Mouse (Mus musculus): ENCODE data around the gene Fam69b. TPM values are rescaled to one million over a fixed set of nuclear protein-coding genes. Genes with fewer than 3 reads are reported as not detected.
A peak's percentile ranks its signal among the peaks of the same experiment; 100 is the strongest.

Gene Fam69b
- polyA plus RNA-seq, 1 experiment from 2014 or later = 1.2 TPM

- ATAC-seq (ENCODE audit: insufficient read depth) = no peak
- WGBS (ENCODE audit: insufficient replicate concordance) = 79% methylated on average over 7 of the region's 7 CpGs
- Histone ChIP-seq H3K27me3 (peaks cover 10% of the 10 kb centered on the region), H3K4me3 (replicated peaks) (no peak overlapping the region), H3K9me3 (replicated peaks) (no peaks in the 10 kb centered on the region), H3K4me1 (replicated peaks) (peaks cover 43% of the 10 kb centered on the region), H3K27ac (replicated peaks) (no peak overlapping the region), H3K4me2 (no peak overlapping the region), H3K36me3 (replicated peaks) (peaks cover 37% of the 10 kb centered on the region), H3K9ac (no peak overlapping the region)
These were observed 38.0 kb upstream of the Fam69b start for GRCm38 (mm10) chr2:26590282-26590681.

DNA sequence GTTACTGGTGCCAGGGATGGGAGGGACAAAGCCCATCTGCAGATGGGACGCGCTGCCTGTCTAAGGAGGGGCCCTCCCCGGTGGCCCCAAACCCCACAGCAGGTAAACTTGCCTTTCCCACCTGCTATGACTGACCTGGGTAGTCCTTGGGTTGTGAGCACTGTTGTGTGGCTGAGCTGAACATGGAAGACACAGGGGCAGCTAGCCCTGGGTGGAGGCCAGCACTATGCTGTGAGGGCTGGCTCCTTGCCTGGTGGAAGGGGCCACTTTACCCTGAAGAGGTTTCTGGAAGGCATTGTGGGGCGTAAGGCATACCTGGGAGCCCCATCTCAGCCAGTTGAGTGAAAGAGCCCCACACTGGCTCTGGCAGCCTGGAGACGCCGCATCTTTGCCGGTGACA, 37.3 kb upstream of the Fam69b start:
- WGBS (ENCODE audit: insufficient replicate concordance) = 73% methylated on average over 7 of the region's 7 CpGs
- no peak overlapping the region for H3K4me3 ChIP-seq (replicated peaks)
- H3K27ac ChIP-seq (replicated peaks) = no peak overlapping the region
- H3K9me3 ChIP-seq (replicated peaks) = no peaks in the 10 kb centered on the region
- no peak overlapping the region for H3K9ac ChIP-seq
- H3K4me2 ChIP-seq = no peak overlapping the region
- peaks cover 44% of the 10 kb centered on the region for H3K36me3 ChIP-seq (replicated peaks)
- no peak for ATAC-seq (ENCODE audit: insufficient read depth)
- H3K27me3 ChIP-seq = peaks cover 4% of the 10 kb centered on the region; the same call in 1 of the 2 replicates
- peaks cover 48% of the 10 kb centered on the region for H3K4me1 ChIP-seq (replicated peaks)

DNA sequence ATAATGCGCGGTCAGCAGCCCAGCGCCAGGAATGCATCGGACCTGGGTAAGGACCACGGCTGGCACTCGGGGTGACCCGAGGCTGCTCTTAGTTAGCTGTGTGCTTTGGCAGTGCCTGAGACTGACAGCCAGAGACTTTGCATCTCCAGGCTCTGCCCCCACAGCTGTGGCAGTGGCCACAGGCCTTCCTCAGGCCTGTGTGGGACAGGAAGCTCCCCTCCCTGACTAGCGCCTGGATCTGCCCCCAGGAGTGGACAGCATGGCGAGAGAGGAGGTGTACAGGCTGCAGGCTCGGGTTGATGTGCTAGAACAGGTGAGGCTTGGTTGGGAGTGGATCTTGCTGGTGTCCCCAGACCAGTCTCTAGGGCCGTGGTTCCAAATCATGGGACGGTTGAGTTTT, 36.8 kb upstream of the Fam69b start:
- Histone ChIP-seq H3K27me3 (peaks cover under 1% of the 10 kb centered on the region; the same call in 1 of the 2 replicates), H3K4me1 (replicated peaks) (peaks cover 48% of the 10 kb centered on the region), H3K27ac (replicated peaks) (no peak overlapping the region), H3K36me3 (replicated peaks) (peaks cover 44% of the 10 kb centered on the region), H3K9me3 (replicated peaks) (no peaks in the 10 kb centered on the region), H3K4me3 (replicated peaks) (no peak overlapping the region), H3K9ac (no peak overlapping the region), H3K4me2 (no peak overlapping the region)
- ATAC-seq (ENCODE audit: insufficient read depth) = no peak
- WGBS (ENCODE audit: insufficient replicate concordance) = 71% methylated on average over 12 of the region's 12 CpGs

- H3K4me1 ChIP-seq (replicated peaks) = peaks cover 43% of the 10 kb centered on the region
- H3K27me3 ChIP-seq = no peaks in the 10 kb centered on the region
- ATAC-seq (ENCODE audit: insufficient read depth) = no peak
- H3K4me2 ChIP-seq = no peak overlapping the region
- no peak overlapping the region for H3K27ac ChIP-seq (replicated peaks)
- no peak overlapping the region for H3K9ac ChIP-seq
- H3K36me3 ChIP-seq (replicated peaks) = peaks cover 44% of the 10 kb centered on the region
- WGBS (ENCODE audit: insufficient replicate concordance) = 57% methylated on average over 9 of the region's 9 CpGs
- no peaks in the 10 kb centered on the region for H3K9me3 ChIP-seq (replicated peaks)
- H3K4me3 ChIP-seq (replicated peaks) = no peak overlapping the region
These were observed 34.8 kb upstream of the Fam69b start for GRCm38 (mm10) chr2:26593211-26594021.

GRCm38 (mm10) chr2:26594022-26594346, 34.3 kb upstream of the Fam69b start:
- H3K36me3 ChIP-seq (replicated peaks) = peaks cover 44% of the 10 kb centered on the region
- H3K9ac ChIP-seq = no peak overlapping the region
- H3K9me3 ChIP-seq (replicated peaks) = no peaks in the 10 kb centered on the region
- peak; percentile 13; the same call in 1 of the 2 replicates for ATAC-seq (ENCODE audit: insufficient read depth)
- WGBS (ENCODE audit: insufficient replicate concordance) = 39% methylated on average over 9 of the region's 9 CpGs
- H3K4me3 ChIP-seq (replicated peaks) = no peak overlapping the region
- H3K4me2 ChIP-seq = no peak overlapping the region
- H3K4me1 ChIP-seq (replicated peaks) = peaks cover 43% of the 10 kb centered on the region
- H3K27ac ChIP-seq (replicated peaks) = no peak overlapping the region
- no peaks in the 10 kb centered on the region for H3K27me3 ChIP-seq

- Histone ChIP-seq H3K27me3 (no peaks in the 10 kb centered on the region), H3K9me3 (replicated peaks) (no peaks in the 10 kb centered on the region), H3K27ac (replicated peaks) (peak overlapping the region; percentile 29), H3K4me3 (replicated peaks) (no peak overlapping the region), H3K4me1 (replicated peaks) (peaks cover 47% of the 10 kb centered on the region), H3K36me3 (replicated peaks) (peaks cover 44% of the 10 kb centered on the region), H3K9ac (no peak overlapping the region), H3K4me2 (no peak overlapping the region)
- peak; percentile 13; the same call in 1 of the 2 replicates for ATAC-seq (ENCODE audit: insufficient read depth)
- 58% methylated on average over 7 of the region's 7 CpGs for WGBS (ENCODE audit: insufficient replicate concordance)
These were observed 33.8 kb upstream of the Fam69b start for GRCm38 (mm10) chr2:26594461-26594933.

- peak; percentile 51 for ATAC-seq (ENCODE audit: insufficient read depth)
- Histone ChIP-seq H3K4me3 (replicated peaks) (no peak overlapping the region), H3K36me3 (replicated peaks) (peaks cover 44% of the 10 kb centered on the region), H3K9me3 (replicated peaks) (no peaks in the 10 kb centered on the region), H3K27me3 (no peaks in the 10 kb centered on the region), H3K27ac (replicated peaks) (peak overlapping the region; percentile 29), H3K4me2 (no peak overlapping the region), H3K4me1 (replicated peaks) (peaks cover 48% of the 10 kb centered on the region), H3K9ac (no peak overlapping the region)
- 53% methylated on average over 6 of the region's 6 CpGs for WGBS (ENCODE audit: insufficient replicate concordance)
These were observed 33.1 kb upstream of the Fam69b start for GRCm38 (mm10) chr2:26594934-26595724.

DNA sequence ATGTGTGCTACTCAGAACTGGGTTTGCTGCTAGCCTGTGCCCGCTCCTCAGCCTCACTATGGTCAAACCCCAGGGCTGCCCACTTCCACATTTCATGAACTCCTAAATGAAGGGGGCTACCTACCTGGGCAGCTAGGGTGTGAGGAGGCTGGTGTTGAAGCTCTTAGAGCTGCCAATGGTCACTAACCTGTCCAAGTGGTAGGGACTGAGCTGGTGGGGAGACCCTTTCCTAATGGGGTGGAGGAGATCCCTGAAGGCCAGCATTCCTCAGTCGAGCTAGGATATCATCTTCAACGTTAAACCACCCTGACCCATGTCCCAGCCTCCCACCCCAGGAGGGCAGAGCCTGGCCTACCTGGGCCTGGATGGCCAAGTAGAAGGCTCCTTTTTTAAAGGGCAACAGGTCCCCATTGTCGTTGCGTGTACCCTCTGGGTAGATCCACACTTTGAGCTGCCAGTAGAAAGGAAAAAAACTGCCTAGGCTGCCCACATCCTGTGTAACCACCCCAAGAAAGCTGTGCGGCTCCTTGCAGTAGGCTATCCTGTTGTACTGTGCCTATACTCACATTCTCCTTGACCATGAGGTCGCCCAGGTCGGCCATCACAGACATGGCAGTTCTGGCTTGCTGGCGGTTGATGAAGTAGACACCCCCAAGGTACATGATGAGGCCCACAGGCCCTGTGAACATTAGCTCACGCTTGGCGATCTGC, 32.4 kb upstream of the Fam69b start:
- Histone ChIP-seq H3K4me3 (replicated peaks) (no peak overlapping the region), H3K4me2 (no peak overlapping the region), H3K36me3 (replicated peaks) (peaks cover 44% of the 10 kb centered on the region), H3K9me3 (replicated peaks) (no peaks in the 10 kb centered on the region), H3K27ac (replicated peaks) (peak overlapping the region; percentile 9; the same call in 1 of the 2 replicates), H3K27me3 (no peaks in the 10 kb centered on the region), H3K4me1 (replicated peaks) (peaks cover 49% of the 10 kb centered on the region), H3K9ac (no peak overlapping the region)
- 57% methylated on average over 11 of the region's 11 CpGs for WGBS (ENCODE audit: insufficient replicate concordance)
- ATAC-seq (ENCODE audit: insufficient read depth) = no peak

DNA sequence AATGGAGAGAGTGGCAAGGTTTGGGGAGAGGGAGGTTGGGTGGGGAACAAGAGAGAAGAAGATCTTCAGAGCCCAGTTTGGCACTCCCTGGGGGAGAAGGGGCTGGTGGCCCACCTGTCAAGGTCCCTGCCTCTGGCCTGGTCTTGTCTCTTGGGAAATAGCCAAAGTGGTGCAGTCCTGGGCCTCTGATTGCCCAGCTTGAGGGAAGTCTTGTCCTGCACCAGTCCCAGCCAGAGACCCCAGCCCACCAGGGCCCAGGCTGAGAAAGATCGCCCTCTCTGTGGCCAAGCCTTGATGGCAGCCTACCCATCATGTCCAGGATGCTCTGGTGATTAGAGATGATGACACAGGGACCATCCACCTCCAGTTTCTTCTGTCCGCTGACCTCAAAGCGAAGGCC, 31.4 kb upstream of the Fam69b start:
- no peak overlapping the region for H3K4me3 ChIP-seq (replicated peaks)
- WGBS (ENCODE audit: insufficient replicate concordance) = 76% methylated on average over 3 of the region's 3 CpGs
- ATAC-seq (ENCODE audit: insufficient read depth) = no peak

GRCm38 (mm10) chr2:26597810-26598209, 30.4 kb upstream of the Fam69b start:
- Histone ChIP-seq H3K9me3 (replicated peaks) (no peaks in the 10 kb centered on the region), H3K4me1 (replicated peaks) (peaks cover 58% of the 10 kb centered on the region), H3K4me3 (replicated peaks) (no peak overlapping the region), H3K36me3 (replicated peaks) (peaks cover 28% of the 10 kb centered on the region), H3K9ac (no peak overlapping the region), H3K4me2 (no peak overlapping the region), H3K27ac (replicated peaks) (no peak overlapping the region), H3K27me3 (0 out of 2 replicates have a peak, but pooled peaks cover 1% of the 10 kb centered on the region)
- WGBS (ENCODE audit: insufficient replicate concordance) = 63% methylated on average over 2 of the region's 2 CpGs
- no peak for ATAC-seq (ENCODE audit: insufficient read depth)

More for the DNA sequence above, 31.4 kb upstream of the Fam69b start:
- no peaks in the 10 kb centered on the region for H3K9me3 ChIP-seq (replicated peaks)
- no peak overlapping the region for H3K27ac ChIP-seq (replicated peaks)
- no peak overlapping the region for H3K4me2 ChIP-seq
- no peaks in the 10 kb centered on the region for H3K27me3 ChIP-seq
- peaks cover 55% of the 10 kb centered on the region for H3K4me1 ChIP-seq (replicated peaks)
- H3K9ac ChIP-seq = no peak overlapping the region
- peaks cover 37% of the 10 kb centered on the region for H3K36me3 ChIP-seq (replicated peaks)

DNA sequence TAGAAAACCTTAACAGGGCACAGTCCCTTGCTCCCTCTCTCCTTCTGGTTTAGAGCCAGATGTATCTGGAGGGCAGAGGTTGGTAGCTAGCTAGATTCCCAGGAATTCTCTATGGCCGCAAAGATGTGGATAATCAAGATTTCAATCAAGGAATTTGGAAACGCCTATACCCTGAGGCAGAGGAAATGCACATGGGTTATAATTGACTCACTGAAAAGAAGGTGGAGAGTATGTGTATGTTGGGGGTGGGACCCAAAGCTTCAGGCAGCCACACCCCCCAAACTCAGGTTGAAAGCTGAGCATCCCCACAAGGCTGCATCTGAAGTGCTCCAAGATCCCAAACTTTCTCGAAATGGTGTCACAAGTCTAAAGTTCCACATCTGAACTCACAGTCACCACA, 29.8 kb upstream of the Fam69b start:
- H3K4me2 ChIP-seq = no peak overlapping the region
- no peaks in the 10 kb centered on the region for H3K9me3 ChIP-seq (replicated peaks)
- WGBS (ENCODE audit: insufficient replicate concordance) = 64% methylated on average over 3 of the region's 3 CpGs
- H3K27me3 ChIP-seq = peaks cover 8% of the 10 kb centered on the region
- no peak overlapping the region for H3K27ac ChIP-seq (replicated peaks)
- H3K4me3 ChIP-seq (replicated peaks) = no peak overlapping the region
- peaks cover 61% of the 10 kb centered on the region for H3K4me1 ChIP-seq (replicated peaks)
- H3K9ac ChIP-seq = no peak overlapping the region
- peaks cover 22% of the 10 kb centered on the region; the same call in 1 of the 2 replicates for H3K36me3 ChIP-seq (replicated peaks)
- no peak for ATAC-seq (ENCODE audit: insufficient read depth)

Measured in liver, embryonic 15.5 days (tissue).